Mouse (Mus musculus): ENCODE data around the gene Iqce. TPM values are rescaled to one million over a fixed set of nuclear protein-coding genes. Genes with fewer than 3 reads are reported as not detected.
A peak's percentile ranks its signal among the peaks of the same experiment; 100 is the strongest.

The Iqce gene
- total RNA-seq (2021), result 10 to 100 TPM; 14.5 to 15.0 TPM
- long read RNA-seq, experiment 1, full-length matches to known transcripts, result 3 of 6 reads
- long read RNA-seq, experiment 1, partial matches to known transcripts, result 2 of 6 reads
- long read RNA-seq, experiment 1, other reads (novel, unspliced or antisense), result 1 of 6 reads
- long read RNA-seq, experiment 2, partial matches to known transcripts, result 1 of 7 reads
- long read RNA-seq, experiment 2, other reads (novel, unspliced or antisense), result 5 of 7 reads

- peak; percentile 95 for DNase-seq (ENCODE audit: low spot score in 2 of 2)
Observed at GRCm38 (mm10) chr5:140702103-140702513, at the start of gene Iqce. TSS of gene Iqce (minus strand) at chr5:140702378.

- no peak for DNase-seq (ENCODE audit: low spot score in 2 of 2)
Observed at GRCm38 (mm10) chr5:140750925-140751324, 48.7 kb upstream of the Iqce start.

- peak; percentile 52 to 79 for DNase-seq (ENCODE audit: low spot score in 2 of 2)
Observed at GRCm38 (mm10) chr5:140749062-140749875, 47.1 kb upstream of the Iqce start.

- DNase-seq (ENCODE audit: low spot score in 2 of 2), result no peak
Observed at GRCm38 (mm10) chr5:140748425-140748824, 46.2 kb upstream of the Iqce start.

- no peak for DNase-seq (ENCODE audit: low spot score in 2 of 2)
Observed at GRCm38 (mm10) chr5:140743706-140744131, 41.5 kb upstream of the Iqce start.

- no peak for DNase-seq (ENCODE audit: low spot score in 2 of 2)
Observed at GRCm38 (mm10) chr5:140741877-140742276, 39.7 kb upstream of the Iqce start.

GRCm38 (mm10) chr5:140741040-140741439, 38.9 kb upstream of the Iqce start:
- no peak for DNase-seq (ENCODE audit: low spot score in 2 of 2)

- DNase-seq (ENCODE audit: low spot score in 2 of 2), result no peak
Observed at GRCm38 (mm10) chr5:140739813-140740212, 37.6 kb upstream of the Iqce start.

GRCm38 (mm10) chr5:140736166-140736565, 34.0 kb upstream of the Iqce start:
- no peak for DNase-seq (ENCODE audit: low spot score in 2 of 2)

- DNase-seq (ENCODE audit: low spot score in 2 of 2), result no peak
Observed at GRCm38 (mm10) chr5:140735297-140735696, 33.1 kb upstream of the Iqce start.

GRCm38 (mm10) chr5:140733336-140733735, 31.2 kb upstream of the Iqce start:
- DNase-seq (ENCODE audit: low spot score in 2 of 2), result no peak

GRCm38 (mm10) chr5:140732195-140732594, 30.0 kb upstream of the Iqce start:
- no peak for DNase-seq (ENCODE audit: low spot score in 2 of 2)

- DNase-seq (ENCODE audit: low spot score in 2 of 2), result no peak
Observed at GRCm38 (mm10) chr5:140731040-140731797, 29.0 kb upstream of the Iqce start.

GRCm38 (mm10) chr5:140726946-140727740, 25.0 kb upstream of the Iqce start:
- DNase-seq (ENCODE audit: low spot score in 2 of 2), result no peak

- DNase-seq (ENCODE audit: low spot score in 2 of 2), result no peak
Observed at GRCm38 (mm10) chr5:140726062-140726839, 24.1 kb upstream of the Iqce start.

GRCm38 (mm10) chr5:140723822-140724221, 21.6 kb upstream of the Iqce start, which contains the start of gene Amz1:
TSS of gene Amz1 (plus strand) at chr5:140724127.
- no peak for DNase-seq (ENCODE audit: low spot score in 2 of 2)

GRCm38 (mm10) chr5:140722121-140722520, 19.9 kb upstream of the Iqce start:
- no peak for DNase-seq (ENCODE audit: low spot score in 2 of 2)

GRCm38 (mm10) chr5:140720773-140721172, 18.6 kb upstream of the Iqce start:
- no peak for DNase-seq (ENCODE audit: low spot score in 2 of 2)

- no peak for DNase-seq (ENCODE audit: low spot score in 2 of 2)
Observed at GRCm38 (mm10) chr5:140711040-140711439, 8.9 kb upstream of the Iqce start.

GRCm38 (mm10) chr5:140710315-140710714, 8.1 kb upstream of the Iqce start:
- DNase-seq (ENCODE audit: low spot score in 2 of 2), result no peak

All from gastrocnemius, postnatal 4 days (tissue).